In the genomic region with DNA sequence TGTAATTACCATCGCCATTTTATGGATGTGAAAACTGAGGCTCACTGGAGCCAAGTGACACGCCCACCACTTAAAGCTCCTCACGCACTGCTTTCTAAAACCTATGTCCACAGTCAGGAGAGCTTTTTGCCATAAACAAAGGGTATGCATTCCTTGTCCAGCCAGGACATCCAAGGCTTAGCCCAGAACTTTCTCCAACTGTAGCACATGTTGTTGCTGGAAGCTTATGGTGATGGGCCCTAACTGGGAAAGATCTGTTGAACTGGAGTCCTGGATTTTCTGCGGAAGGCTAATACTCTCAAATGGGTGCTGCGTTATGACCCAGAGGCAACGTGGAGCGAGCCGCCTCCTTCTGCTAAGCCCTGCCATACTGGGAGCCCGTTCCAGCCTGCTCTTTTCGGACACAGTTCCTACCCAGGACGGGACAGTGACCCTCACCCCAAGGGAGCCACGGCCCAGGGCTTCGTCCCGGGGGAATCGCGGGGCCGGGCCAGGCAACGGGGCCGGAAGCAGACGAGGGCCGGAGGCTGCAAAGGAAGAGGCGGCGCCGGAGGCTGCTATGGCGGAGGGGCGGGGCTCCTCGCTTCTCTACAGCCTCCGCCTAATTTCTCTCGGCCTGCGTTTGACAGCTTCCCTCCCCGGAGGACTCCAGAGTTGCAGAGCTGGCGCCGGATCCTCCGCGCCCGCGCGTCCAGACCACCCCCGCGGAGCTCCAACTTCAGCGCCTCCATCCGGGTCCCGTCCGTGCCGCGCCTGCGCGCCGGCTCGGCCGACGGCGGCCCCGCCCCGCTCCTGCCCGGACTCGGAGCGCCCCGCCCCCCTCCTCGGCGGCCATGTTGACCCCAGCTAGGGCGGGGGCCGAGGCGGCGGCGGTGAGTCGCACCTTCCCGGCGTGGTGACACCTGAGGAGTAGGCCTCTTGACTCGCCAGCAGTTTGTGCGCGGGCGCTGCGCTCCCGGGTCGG, we compare ENCODE assay signal across 8 mouse cellular contexts. TPM values are rescaled to one million over a fixed set of nuclear protein-coding genes. Genes with fewer than 3 reads are reported as not detected.
A peak's percentile ranks its signal among the peaks of the same experiment; 100 is the strongest.
DNase-seq lines count a peak whose midpoint lies in the region; ATAC-seq and TF ChIP-seq lines count a peak whose summit lies in the region.

Gene Pigv, minus strand, starts transcription at position 767 of the 964 bp plus-strand sequence.

- peak; percentile 87 for ATAC-seq in lung, embryonic 15.5 days (ENCODE audit: borderline replicate concordance, extremely low read depth, low FRiP score, low TSS enrichment)

- peak within 1 kb of the TSS; percentile 94 for H3K4me3 ChIP-seq in cerebellum, adult 2 months (replicated peaks; ENCODE audit: insufficient read depth, low read depth, low read length)
- peak within 1 kb of the TSS; percentile 63 for H3K4me3 ChIP-seq in lung, embryonic 15.5 days
- peak within 1 kb of the TSS; percentile 96 for H3K4me3 ChIP-seq in thymus, adult 2 months (ENCODE audit: control insufficient read depth, insufficient read depth, low read length)

- no peaks in the 10 kb centered on the region for H3K27me3 ChIP-seq in cerebellum, adult 2 months (ENCODE audit: control insufficient read depth, insufficient read depth, low read length)
- H3K27me3 ChIP-seq in lung, embryonic 15.5 days = no peaks in the 10 kb centered on the region
- no peaks in the 10 kb centered on the region for H3K27me3 ChIP-seq in thymus, adult 2 months (ENCODE audit: control insufficient read depth, insufficient read depth, low read length)

- under 1% methylated on average over 76 of the region's 76 CpGs for WGBS in cerebellum, adult 2 months
- under 1% methylated on average over 76 of the region's 76 CpGs for WGBS in lung, embryonic 15.5 days
- under 1% methylated on average over 76 of the region's 76 CpGs for WGBS in thymus, adult 2 months

- peak within 1 kb of the TSS; percentile 73 for H3K4me2 ChIP-seq in lung, embryonic 15.5 days

- H3K4me1 ChIP-seq in cerebellum, adult 2 months (ENCODE audit: control insufficient read depth, insufficient read depth, low read length) = peaks cover 8% of the 10 kb centered on the region; the same call in 1 of the 2 replicates
- H3K4me1 ChIP-seq in lung, embryonic 15.5 days = peaks cover 63% of the 10 kb centered on the region
- H3K4me1 ChIP-seq in thymus, adult 2 months (replicated peaks; ENCODE audit: control insufficient read depth, insufficient read depth, low read length) = peaks cover 15% of the 10 kb centered on the region

- H3K9me3 ChIP-seq in lung, embryonic 15.5 days = no peaks in the 10 kb centered on the region

- H3K9ac ChIP-seq in lung, embryonic 15.5 days = peak within 1 kb of the TSS; percentile 91

- TF ChIP-seq CTCF in cerebellum, adult 2 months (IDR thresholded peaks at IDR 0.05; ENCODE audit: borderline replicate concordance, insufficient read depth, low read depth, low read length) = no peak
- 0 out of 2 replicates have a peak, but pooled peaks have one; percentile 29 for TF ChIP-seq CTCF in thymus, adult 2 months (IDR thresholded peaks at IDR 0.05; ENCODE audit: borderline replicate concordance, control insufficient read depth, extremely low read depth, insufficient read depth, low read length, poor library complexity)

- TF ChIP-seq POLR2A in cerebellum, adult 2 months (IDR thresholded peaks at IDR 0.05; ENCODE audit: borderline replicate concordance, insufficient read depth, low read length) = peak; percentile 41
- TF ChIP-seq POLR2A in thymus, adult 2 months (IDR thresholded peaks at IDR 0.05; ENCODE audit: control insufficient read depth, extremely low read depth, insufficient read depth, low read length, poor library complexity) = peak; percentile 81

- no peaks in the 10 kb centered on the region for H3K36me3 ChIP-seq in lung, embryonic 15.5 days
- H3K36me3 ChIP-seq in thymus, adult 2 months (ENCODE audit: control insufficient read depth, insufficient read depth, low read length) = no peaks in the 10 kb centered on the region

- H3K27ac ChIP-seq in cerebellum, adult 2 months (ENCODE audit: insufficient read depth, low read length) = peak within 1 kb of the TSS; percentile 96
- H3K27ac ChIP-seq in lung, embryonic 15.5 days = peak within 1 kb of the TSS; percentile 100
- H3K27ac ChIP-seq in thymus, adult 2 months (ENCODE audit: control insufficient read depth, insufficient read depth, low read length) = peak within 1 kb of the TSS; percentile 97

- peak; percentile 60 for DNase-seq in MEL-GATA-1-ER (ENCODE audit: extremely low read depth, low read depth)
- DNase-seq in cerebellum, adult 2 months = peak; percentile 93 to 96
- DNase-seq in forelimb bud, embryonic 11.5 days (ENCODE audit: low read depth, low spot score) = peak; percentile 87
- peak; percentile 96 for DNase-seq in heart, postnatal 4 days
- peak; percentile 87 to 92 for DNase-seq in layer of hippocampus, adult 8-10 months (ENCODE audit: low spot score in 2 of 2)
- DNase-seq in ovary, adult 18-20 months (ENCODE audit: low spot score) = peak; percentile 82
- peak; percentile 92 for DNase-seq in thymus, adult 2 months

RNA-seq across cellular contexts. Expression of gene Pigv, which starts in this region (rescaled TPM):
- 10.8 and 11.1 TPM in 2 replicates for polyA plus RNA-seq in cerebellum, adult 2 months (2012; rRNA removed)
- 10 to 100 TPM in 1 of 2 experiments, 1 to 10 TPM in 1; 9.8 to 12.0 TPM for total RNA-seq in heart, postnatal 4 days (2021)
- 10 to 100 TPM in 2 of 4 experiments, 1 to 10 TPM in 2; 9.4 to 13.0 (median 11.3) TPM for total RNA-seq in layer of hippocampus, adult 8-10 months (2022)
- polyA plus RNA-seq in lung, embryonic 15.5 days (2015; fragmentation: Nextera tagmentation; extraction: Ambion mirVana) = 18.4 and 20.2 TPM in 2 replicates
- polyA plus RNA-seq in thymus, adult 2 months (2012; rRNA removed) = 24.8 and 24.9 TPM in 2 replicates

Comparison
In these comparisons a context has a peak if more than half of its experiments do, and no peak if none do; other contexts are left out.
1. Peak in every context shown above with its lines: DNase-seq, ATAC-seq, H3K4me3 ChIP-seq and H3K27ac ChIP-seq.